Mouse (Mus musculus) G1E (cell line): ENCODE data around the gene Marc2.

ENCODE experiments used
- CTCF ChIP-seq: IDR thresholded peaks from 2 replicates; pipeline ENCODE4 v1.5.1; 2012; ENCODE audit warnings: low read depth, low read length, inconsistent platforms, mixed read lengths
- GATA1 ChIP-seq: IDR thresholded peaks from 2 replicates; pipeline ENCODE4 v1.6.1; 2012; ENCODE audit warnings: borderline replicate concordance, low read length, inconsistent platforms, mixed read lengths
- TAL1 ChIP-seq: conservative IDR thresholded peaks from 2 replicates; pipeline ENCODE4 v1.6.1; 2012; ENCODE audit warnings: low read depth, low read length, inconsistent platforms, mixed read lengths

- TF ChIP-seq GATA1 (no peak), CTCF (no peak), TAL1 (no peak)
Measured at GRCm38 (mm10) chr1:184844326-184845066, 1.8 kb downstream of the Marc2 start.
